Mouse (Mus musculus) embryo, embryonic 11.5 days (tissue): ENCODE results near the gene Gm10160.

Experiments
- DNase-seq: peaks from one replicate; pipeline ENCODE4 v3.0.0-alpha.2; 2012; ENCODE audit warnings: low read depth, low spot score

The Gm10160 gene

DNA sequence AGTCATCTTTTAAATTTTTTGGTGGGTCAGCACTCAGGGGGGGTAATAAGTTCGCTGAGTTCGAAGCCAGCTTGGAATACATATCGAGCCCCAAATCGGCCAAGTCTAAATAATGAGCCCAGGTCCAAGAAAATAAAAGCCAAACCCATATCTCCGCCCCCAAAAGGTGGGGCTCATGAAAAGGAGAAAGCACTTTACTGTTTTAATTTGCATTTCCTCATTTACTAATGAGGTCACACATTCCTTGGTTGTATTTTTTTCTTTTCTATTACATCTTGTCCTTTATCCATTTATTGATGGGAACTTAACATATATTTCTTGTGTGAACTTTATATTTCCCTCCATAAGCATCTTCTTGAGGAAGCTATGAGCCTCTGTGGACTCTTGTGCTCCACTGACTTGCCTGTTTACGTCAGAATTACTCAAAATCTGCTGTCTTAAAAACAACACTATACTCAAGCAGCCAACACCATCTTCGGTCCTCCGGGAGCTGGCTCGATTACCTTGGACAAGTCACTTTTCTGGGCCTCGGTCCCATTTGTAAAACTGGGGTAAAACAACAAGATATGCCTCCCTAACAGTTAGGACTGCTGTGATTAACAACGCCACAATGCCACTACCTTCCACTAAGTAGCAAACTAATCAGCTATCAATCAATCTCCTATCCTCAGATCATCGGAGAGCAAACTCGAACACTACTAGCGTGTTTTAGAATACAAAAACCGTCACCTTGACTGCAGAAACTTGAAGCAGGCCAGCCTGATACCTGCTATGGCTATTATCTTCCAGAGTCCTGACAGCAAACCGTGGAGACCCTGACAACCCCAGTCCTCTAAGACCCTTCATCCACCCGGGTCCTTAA is 27.6 kb downstream of the Gm10160 start:
- no peak for DNase-seq

- no peak for DNase-seq
Observed at GRCm38 (mm10) chr7:81825381-81825780, 30.2 kb downstream of the Gm10160 start.

DNA sequence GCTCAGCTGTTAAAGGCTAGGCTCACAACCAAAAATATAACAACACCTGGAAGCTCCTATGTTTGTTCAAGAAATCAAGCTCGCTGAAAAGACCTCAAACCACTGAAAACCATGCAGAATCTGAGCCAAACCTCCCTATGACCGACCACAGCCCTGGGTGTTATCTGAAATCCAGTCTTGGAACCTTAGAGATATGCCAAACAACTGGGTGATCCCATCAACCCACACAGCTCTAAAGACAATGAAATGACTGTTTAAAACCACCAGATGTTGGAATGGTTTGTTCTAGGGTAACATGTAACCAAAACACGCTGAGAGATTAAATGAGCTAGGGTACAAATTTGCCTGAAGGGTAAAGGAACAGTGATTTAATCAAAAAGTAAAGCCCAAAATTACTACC is 30.7 kb downstream of the Gm10160 start:
- no peak for DNase-seq

GRCm38 (mm10) chr7:81806067-81806466 is 49.5 kb downstream of the Gm10160 start:
- DNase-seq, result no peak
